Mouse (Mus musculus) heart, postnatal 25 days (tissue): ENCODE results near the gene Golm1. TPM values are rescaled to one million over a fixed set of nuclear protein-coding genes. Genes with fewer than 3 reads are reported as not detected.

Experiments used
- DNase-seq: peaks from one replicate; pipeline ENCODE4 v3.0.0; 2022; ENCODE audit warnings: low spot score
- intact Hi-C: fragments of 180-260 bp; cut with DNase I; formaldehyde crosslinking; loops from one replicate; pipeline ENCODE4 v1.15.1; 2025
- total RNA-seq, 2 experiments: library from RNA; stranded (reverse); gene quantifications; 2 replicates each; pipeline ENCODE4 v1.2.3; 2021

Golm1 gene
- total RNA-seq, 2 experiments from 2014 or later = 16.2 to 18.3 TPM

DNA sequence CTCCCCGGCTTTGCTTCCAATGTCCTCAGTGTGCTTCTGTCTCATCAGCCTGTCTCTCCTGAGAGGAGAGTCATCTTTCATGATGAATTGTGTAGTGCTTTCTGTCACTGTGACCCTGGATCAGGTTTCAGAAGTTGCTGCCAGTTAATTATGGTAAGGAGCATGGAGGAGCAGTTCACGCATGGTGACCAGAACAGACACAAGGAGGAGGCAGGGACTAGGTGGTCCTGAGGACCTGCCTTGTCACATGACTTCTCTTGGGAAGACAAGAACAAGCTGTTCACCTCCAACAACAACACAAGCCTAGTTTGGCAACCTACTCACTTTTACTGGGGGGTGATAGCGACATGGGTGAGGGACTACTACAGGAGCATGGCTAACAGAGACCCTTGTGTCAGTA is 22.5 kb downstream of the Golm1 start:
- intact Hi-C loops = loop anchor here (5.0 kb wide), 1 partner anchor 34 kb away; no protein-coding TSS in a partner anchor
- no peak for DNase-seq

DNA sequence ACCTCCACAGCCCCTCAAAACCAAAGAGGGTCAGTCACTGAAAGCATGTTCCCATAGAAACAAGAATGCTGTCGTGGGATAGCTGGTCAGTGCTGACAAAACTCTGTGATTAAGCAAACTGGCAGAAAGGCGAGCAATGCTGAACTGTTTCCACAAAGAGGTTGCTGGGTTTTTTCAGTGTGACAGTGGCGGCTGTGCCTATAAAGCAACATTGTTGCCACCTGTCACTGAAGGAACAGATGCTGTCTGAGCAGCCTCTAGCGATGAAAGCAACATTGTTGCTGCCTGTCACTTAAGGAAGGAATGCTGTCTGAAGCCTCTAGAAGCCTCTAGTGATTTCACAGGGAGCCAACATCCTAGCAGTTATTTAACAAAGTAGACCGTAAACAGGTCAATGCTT is 23.0 kb downstream of the Golm1 start:
- intact Hi-C loops = loop anchor here (5.0 kb wide), 1 partner anchor 35 kb away; no protein-coding TSS in a partner anchor
- DNase-seq = no peak

DNA sequence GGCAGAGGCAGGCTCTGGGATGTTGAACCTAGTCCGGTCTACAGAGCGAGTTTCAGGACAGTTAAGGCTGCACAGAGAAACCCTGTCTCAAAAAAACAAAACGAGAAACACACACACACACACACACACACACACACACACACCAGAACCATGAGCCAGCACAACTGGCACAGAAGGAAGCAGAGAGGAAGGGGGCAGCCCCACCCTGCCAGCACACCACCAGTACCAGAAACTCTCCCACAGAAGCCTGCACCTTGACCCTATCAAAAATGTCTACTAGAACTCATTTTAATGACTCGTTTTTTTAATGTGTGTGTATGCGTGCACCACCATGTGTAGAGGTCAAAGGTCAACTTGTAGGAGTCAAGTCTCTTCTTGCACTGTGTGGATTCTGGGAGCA is 25.8 kb downstream of the Golm1 start:
- intact Hi-C loops = loop anchor here (5.0 kb wide), 1 partner anchor 38 kb away; no protein-coding TSS in a partner anchor

DNA sequence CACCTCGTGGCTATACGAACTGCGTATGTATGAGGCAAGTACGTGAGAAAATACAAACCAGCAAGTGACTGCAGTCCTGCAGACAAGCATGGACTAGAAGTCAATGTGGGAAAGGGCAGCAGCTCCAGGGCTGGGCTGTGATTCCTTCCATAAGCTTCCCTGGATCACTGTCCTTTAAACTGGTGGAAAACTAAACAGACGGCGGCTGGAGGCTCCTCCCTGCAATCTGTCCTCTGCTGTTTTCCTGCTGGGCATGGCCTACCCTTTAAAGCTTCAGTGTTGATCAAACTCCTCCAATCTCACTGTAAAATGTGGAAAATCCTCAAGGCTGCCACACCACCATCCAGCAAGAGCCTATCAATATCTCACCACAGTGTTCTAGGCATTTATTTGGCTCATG is 27.0 kb downstream of the Golm1 start:
- no peak for DNase-seq
- intact Hi-C loops = no loop called here

More for the DNA sequence above, 25.8 kb downstream of the Golm1 start:
- DNase-seq = no peak

DNA sequence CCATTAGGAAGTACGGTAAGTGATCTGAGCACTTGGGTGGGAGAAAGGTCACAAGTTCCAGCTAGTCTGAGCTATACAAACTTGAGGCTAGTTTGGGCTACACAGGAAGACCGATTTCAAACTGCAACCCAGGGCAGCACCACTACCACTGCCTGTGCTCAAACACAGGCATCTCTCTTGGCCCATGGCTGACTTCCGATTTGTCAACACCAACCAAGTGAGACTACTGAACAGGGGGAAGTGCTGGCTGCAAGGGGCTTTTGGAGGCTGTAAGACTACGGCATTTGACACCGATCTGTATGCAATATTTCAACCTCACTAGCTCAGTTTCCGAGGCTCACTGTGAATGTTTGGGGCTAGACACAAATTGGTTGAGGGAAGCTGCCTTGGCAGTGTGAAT is 28.1 kb downstream of the Golm1 start:
- intact Hi-C loops = no loop called here
- no peak for DNase-seq

DNA sequence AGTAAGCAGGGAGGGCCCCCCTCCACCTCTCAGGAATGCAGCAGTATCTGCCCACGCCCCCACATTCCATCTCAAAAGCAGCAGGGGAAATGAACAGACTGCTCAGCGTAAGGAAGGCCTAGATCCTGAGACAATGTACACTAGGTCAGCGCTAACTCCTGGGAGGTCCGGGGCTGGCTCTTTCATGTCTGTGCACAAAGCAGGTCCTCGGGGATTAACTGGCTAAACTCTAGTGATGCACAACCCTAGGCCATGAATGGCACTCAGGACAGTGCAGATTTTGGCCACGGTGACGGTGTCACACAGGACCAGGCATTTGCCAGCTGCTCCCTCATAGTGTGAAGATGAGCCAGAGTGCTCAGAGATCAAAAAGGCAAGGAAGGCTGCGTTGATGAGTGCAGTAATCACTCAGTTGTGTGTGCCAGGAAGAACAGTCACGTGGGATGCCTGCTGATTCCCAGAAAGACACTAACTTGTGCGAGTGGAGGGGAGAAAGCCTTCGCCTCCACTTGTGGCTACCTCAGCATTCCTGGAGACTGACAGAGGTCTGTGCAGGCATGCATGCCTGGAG is 28.9 kb downstream of the Golm1 start:
- no peak for DNase-seq
- intact Hi-C loops = no loop called here

DNA sequence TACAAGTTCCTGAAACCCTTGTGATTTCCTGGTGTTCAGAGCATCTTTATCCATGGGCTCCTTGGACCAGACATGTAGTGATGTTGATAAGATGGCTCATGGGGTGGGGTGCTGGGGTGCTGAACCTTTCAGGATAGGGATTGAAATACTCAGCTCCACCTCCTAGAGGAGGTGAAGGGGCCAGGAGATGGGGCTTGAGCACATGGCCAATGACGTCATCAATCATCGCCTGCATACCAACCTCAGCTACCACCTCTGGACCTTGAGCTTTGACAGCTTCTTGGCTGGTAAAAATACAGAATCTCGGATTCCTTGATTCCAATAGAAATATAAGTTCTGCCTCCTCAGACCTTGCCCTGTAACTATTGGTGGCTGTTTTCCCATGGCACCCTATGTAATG is 30.1 kb downstream of the Golm1 start:
- intact Hi-C loops = no loop called here
- DNase-seq = no peak

DNA sequence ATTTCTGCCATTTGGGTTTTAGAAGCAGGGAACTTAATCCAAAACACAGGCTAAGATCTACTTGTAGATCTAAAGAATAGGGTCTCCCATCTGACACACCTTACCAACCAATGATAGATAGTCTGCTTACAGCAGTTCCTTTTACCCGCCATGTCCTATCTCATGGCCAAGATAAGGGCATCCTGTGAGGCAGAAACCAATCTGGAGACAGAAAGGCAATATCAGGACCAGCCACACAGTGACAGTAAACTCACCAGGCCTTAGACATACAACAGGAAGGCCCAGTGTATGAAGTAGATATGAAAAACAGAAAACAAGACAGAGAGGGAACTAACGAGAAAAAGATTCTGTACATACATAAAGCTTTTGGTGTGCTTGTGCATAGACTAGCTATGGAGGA is 32.8 kb downstream of the Golm1 start:
- no peak for DNase-seq
- intact Hi-C loops = no loop called here

DNA sequence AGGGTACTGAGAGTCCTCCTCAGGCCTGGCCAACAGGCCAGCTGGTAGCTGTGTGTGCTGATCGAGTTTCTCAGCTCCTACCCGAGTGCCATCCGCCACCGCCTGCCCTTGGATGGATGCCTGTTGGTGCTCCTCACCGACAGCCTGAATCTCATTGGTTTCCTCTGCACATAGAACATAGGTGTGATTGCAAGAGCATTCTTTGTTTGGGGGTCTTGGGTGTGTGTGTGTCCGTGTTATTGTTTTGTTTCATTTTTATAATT is 35.5 kb downstream of the Golm1 start:
- no peak for DNase-seq
- intact Hi-C loops = no loop called here

DNA sequence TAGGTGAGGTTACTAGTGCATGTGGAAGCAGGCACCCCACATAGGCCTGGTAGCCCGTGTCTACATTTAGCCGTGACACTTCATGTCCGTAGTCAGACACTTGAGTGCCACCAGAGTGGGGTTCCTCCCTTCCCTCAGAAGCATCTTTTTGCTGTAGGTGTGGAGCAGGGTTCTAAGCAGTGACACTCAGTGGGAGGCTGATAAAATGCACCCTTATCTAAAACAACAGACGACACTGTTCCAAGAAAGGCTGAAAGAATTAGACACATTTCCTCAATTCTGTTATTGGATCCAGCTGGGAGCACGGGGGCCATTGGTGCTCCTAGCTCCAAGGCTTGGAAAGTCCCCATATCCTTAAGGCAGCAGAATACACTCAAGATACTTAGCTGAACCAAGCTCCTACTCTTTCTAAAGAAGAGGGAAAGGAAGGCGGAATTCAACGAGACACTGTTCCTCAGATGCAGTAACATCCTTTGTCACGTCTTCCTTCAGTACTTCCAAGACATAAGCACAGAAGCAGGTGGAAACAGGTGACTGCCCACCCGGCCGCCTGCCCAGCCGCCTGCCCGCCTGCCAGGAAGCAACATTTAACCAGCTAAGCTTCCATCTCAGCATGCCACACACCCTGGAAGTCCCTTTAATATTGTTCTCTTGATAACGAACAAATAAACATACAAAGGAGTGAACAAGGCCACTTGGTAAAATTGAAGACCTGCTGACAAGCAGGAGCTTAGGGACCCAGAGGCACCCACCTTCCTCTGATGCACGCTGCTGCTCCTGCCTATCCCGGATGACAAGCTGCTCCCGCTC is 36.0 kb downstream of the Golm1 start:
- intact Hi-C loops = no loop called here
- no peak for DNase-seq

DNA sequence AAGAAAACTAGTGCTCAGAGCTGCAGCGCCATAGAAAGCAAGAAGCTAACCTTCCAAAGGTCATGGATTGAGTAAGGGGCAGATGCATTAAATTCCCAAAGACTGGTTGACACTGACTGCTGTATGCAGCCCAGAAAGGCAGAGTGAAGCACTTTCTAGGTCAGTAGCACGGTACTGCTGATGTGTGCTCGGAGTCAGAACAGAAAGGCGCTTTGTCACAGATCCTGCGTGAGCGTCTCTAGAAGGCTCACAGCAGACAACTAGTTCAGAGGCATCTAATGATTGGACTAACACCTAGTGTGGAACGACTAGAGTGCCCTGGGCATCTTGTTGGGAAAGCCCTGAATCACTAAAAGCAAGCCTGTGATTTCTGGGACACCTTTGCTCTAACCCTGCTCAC is 37.8 kb downstream of the Golm1 start:
- no peak for DNase-seq
- intact Hi-C loops = no loop called here

DNA sequence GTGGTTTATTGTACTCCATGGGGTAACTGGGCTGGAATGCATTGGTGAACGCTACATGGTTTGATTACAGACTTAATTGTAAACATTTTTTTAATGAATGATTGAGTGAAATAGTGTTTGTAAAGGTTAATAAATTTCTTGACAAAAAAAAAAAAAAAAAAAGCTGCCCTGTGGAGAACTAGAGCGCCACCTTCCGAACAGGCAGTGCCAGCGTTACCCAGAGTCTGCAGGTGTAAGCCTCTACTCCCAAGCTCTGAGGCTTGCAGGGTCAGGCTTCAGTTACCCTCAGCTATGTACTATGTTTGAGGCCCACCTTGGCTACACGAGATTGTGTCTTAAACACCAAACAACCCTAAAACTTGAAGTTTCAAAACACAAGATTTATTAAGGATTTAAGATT is 41.0 kb downstream of the Golm1 start:
- DNase-seq = no peak
- intact Hi-C loops = no loop called here

DNA sequence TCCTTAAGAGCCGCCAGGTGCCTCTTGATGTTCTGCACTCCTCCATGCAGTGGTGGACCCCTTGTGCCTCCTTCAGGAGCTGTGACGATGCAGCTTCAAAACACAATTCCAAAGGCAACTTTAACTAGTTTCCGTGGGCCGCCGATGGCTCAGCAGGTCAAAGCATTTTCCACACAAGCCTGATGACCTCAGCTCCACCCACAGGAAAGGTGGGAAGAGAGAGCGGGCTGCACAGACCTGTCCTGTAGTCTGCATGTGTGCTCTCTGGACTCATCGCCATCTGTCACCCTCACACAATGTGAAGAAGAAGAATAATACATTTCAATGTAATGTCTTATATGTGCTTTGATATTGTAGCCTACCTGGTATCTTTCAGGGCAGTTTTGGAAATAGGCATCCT is 48.9 kb downstream of the Golm1 start:
- intact Hi-C loops = no loop called here
- no peak for DNase-seq

DNA sequence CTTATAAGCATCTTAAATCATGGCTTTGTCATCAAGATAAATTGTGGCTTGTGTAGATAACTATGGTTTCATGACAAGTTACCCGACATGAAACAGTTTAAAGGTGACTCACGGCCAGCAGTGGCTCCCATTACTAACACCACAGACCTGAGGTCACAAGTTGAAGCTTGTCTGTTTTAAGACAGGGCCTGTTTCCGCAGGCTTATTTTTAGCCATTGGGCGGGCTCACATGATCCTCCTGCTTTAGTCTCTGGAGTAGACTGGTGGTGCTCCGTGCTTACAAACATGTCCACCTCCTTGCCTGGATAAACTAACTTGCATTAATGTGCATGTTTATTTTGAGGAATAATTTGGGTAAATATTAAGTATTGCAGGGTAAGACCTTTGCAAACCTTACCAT is 50.7 kb downstream of the Golm1 start:
- intact Hi-C loops = no loop called here

DNA sequence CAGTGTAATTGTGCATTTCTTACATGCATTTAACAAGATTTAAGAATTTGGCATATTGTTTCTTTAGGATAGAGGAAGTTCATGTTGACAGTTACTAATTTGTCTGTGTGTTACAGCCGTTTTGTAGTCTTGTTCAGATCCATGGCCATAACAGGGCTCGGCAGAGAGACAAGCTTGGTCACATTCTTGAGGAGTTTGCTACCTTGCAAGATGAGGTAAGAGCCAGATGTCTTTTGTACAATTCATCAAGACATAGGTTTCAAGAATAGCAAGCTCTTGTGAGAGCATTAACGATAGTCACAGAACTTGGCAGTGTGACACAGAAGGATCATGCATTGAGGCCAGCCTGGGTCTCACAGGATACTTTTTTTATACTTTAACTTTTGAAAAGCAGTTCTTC is 51.2 kb downstream of the Golm1 start:
- intact Hi-C loops = no loop called here
- no peak for DNase-seq

More for the DNA sequence above, 50.7 kb downstream of the Golm1 start:
- DNase-seq = no peak

DNA sequence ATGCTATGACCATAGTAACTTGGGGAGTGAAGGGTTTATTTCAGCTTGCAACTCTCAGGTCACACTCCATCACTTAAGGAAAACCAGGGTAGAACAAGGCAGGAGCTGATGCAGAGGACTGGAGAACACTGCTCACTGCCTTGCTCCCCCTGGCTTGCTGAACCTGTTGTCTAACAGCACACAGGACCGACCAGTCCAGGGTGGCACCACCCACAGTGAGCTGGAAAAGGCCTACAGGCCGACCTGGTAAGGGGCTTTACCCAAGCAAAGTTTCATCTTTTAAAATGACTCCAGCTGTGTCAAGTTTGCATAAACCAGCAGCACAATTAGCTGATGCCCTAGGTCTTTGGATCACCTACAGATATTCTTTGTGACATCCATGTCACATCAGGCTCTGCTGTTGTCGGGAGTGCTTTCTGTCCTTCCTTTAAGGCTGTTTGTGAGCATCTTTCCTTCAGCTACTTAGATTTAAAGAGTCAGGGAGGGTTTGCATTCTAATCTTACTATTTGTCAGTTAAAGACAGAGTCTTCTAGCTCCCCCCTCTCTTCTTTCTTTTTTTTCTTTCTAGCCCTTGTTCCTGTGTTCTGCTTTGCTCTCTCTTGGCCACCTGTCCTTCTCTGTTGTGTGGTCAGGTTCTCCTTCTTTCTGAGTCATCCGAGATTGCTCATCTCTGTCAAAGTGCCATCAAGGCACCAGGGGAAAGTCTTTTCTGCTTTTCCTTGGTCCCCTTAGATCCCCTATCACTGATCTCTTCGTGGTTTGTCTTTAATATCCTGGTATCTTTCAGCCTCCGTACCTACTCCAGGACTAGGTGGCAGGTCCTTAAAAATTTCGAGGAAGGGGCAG is 53.7 kb downstream of the Golm1 start:
- no peak for DNase-seq
- intact Hi-C loops = no loop called here

DNA sequence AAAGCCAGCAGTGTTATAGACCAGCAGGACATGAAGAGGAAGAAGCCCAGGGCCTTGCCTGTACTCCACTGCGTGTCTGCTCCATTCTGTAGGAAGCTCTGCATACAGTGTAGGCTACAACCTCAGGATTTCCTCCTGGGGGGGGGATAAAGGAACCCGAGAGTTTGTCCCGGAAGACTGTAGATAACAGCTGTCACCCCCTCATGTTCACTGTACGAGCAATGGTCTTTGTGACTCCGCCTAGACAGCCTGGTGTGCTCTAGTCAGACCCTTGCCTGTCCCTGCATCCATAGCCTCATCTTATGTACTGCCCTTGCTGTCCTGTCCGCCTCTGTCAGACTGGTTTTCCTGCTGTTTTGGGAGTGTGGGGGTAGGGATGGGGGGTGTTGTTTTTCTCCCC is 57.1 kb downstream of the Golm1 start:
- no peak for DNase-seq
- intact Hi-C loops = no loop called here

DNA sequence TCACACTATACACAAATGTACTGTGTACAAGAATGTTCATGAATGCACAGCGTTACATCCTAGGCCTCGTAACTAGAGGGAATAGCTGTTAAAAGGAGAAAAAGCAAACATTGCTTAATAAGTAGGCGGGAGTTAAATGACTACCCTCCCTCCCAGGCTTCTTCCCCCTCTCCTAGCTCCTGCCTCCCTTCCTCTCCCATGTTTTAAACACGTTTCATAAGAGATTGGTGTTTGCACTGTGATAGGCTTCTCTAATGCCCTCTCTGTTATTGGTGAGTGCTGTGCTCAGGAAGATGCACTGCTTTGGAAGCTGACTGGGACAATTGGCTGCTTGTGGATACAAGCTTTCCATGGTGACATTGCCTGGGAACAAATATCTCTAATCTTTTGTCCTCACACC is 60.1 kb downstream of the Golm1 start:
- intact Hi-C loops = no loop called here
- no peak for DNase-seq

DNA sequence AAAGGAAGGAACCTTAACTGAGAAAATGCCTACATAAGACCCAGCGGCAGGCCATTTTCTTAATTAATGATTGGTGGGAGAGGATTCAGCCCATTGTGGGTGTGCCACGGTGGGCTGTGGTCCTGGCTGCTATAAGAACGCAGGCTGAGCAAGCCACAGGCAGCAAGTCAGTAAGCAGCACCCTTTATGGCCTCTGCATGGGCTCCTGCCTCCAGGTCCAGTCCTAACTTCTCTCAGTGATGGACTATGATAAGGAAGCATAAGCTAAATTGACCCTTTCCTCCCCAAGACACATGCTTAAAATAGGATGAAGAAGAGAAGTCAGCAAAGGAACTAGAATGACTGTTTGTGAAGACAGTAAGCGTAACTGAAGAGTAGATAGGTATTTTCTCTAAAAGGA is 60.5 kb downstream of the Golm1 start:
- DNase-seq = no peak
- intact Hi-C loops = no loop called here

DNA sequence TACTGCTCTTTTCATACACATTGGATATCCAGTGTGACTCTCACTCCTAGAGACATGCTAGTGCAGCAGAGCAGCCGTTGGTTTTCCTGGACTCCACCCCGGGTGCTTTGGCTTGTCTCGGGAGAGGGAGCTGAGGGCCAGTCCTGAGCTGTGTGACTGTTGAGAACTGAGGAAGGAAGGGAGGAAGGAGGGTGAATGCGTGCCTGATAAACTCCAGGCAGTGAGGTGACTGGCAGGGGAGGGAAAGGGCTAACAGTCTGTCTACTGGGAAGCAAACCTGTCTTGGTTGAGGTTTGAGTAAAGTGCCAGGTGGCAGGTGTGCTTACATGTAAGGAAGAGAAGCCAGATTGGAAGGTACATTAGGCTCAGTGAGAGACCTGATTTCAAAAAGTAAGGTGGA is 61.7 kb downstream of the Golm1 start:
- DNase-seq = no peak
- intact Hi-C loops = no loop called here

DNA sequence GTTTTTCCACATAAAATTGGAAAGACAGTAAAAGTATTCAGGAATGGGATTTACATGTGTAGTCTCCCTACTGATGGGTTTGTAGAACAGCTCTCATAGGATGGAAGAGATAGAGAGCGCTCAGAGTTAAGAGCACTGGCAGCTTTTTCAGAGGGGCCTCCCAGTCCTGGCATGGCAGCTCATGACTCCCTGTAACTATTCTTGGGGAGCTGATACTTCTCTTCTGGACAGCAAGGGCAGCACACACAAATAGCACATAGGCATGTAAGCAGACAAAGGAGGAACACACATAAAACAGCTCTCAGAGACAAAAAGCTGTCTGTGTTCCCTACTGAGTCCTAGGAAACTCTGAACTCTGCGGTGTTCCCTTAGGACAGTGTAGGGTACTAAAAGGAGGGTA is 65.2 kb downstream of the Golm1 start:
- intact Hi-C loops = no loop called here
- no peak for DNase-seq
